Mouse (Mus musculus) frontal cortex, postnatal 36 days (tissue): ENCODE measurements at regions not wholly inside any gene's neighbourhood (a gene's known extent, or its start where the extent isn't known, plus 50 kb on each side); places are given as distances from the start of the nearest gene placed in this dataset.
A peak's percentile ranks its signal among the peaks of the same experiment; 100 is the strongest.

Experiments used
- DNase-seq, 2 experiments: peaks; one replicate each; pipeline ENCODE4 v3.0.0; 2022; ENCODE audit warnings: low spot score in 2 of 2

GRCm38 (mm10) chr10:51792030-51792429 lies 114.5 kb downstream of the Rfx6 start:
- peak in 1 of 2 experiments; percentile 10 for DNase-seq

- no peak for DNase-seq
Measured at GRCm38 (mm10) chr10:51793876-51794275, 116.3 kb downstream of the Rfx6 start.

GRCm38 (mm10) chr10:51816626-51817025 lies 139.1 kb downstream of the Rfx6 start:
- DNase-seq, result no peak

GRCm38 (mm10) chr10:51823900-51824299 lies 146.3 kb downstream of the Rfx6 start:
- no peak for DNase-seq

GRCm38 (mm10) chr10:51826431-51826964 lies 148.9 kb downstream of the Rfx6 start:
- no peak for DNase-seq

GRCm38 (mm10) chr10:51832459-51832858 lies 154.9 kb downstream of the Rfx6 start:
- no peak for DNase-seq

GRCm38 (mm10) chr10:51843099-51843498 lies 165.5 kb downstream of the Rfx6 start:
- DNase-seq, result no peak

GRCm38 (mm10) chr10:51846287-51846686 lies 168.7 kb downstream of the Rfx6 start:
- no peak for DNase-seq

GRCm38 (mm10) chr10:51869409-51869808 lies 152.9 kb upstream of the Vgll2 start:
- DNase-seq, result no peak

- DNase-seq, result no peak
Measured at GRCm38 (mm10) chr10:51911066-51911691, 111.1 kb upstream of the Vgll2 start.

GRCm38 (mm10) chr10:51912096-51912495 lies 110.2 kb upstream of the Vgll2 start:
- no peak for DNase-seq

- DNase-seq, result no peak
Measured at GRCm38 (mm10) chr10:51926644-51927043, 95.7 kb upstream of the Vgll2 start.

GRCm38 (mm10) chr10:51929341-51929740 lies 93.0 kb upstream of the Vgll2 start:
- no peak for DNase-seq

- no peak for DNase-seq
Measured at GRCm38 (mm10) chr10:51930266-51930665, 92.0 kb upstream of the Vgll2 start.

- no peak for DNase-seq
Measured at GRCm38 (mm10) chr10:51930696-51931095, 91.6 kb upstream of the Vgll2 start.

- no peak for DNase-seq
Measured at GRCm38 (mm10) chr10:51935482-51935881, 86.8 kb upstream of the Vgll2 start.

- DNase-seq, result no peak
Measured at GRCm38 (mm10) chr10:51941192-51941591, 81.1 kb upstream of the Vgll2 start.

- DNase-seq, result peak; percentile 2 to 35
Measured at GRCm38 (mm10) chr10:51945701-51946100, 76.6 kb upstream of the Vgll2 start.

GRCm38 (mm10) chr10:51946189-51946588 lies 76.1 kb upstream of the Vgll2 start:
- no peak for DNase-seq

GRCm38 (mm10) chr10:51946881-51947280 lies 75.4 kb upstream of the Vgll2 start:
- no peak for DNase-seq

- DNase-seq, result no peak
Measured at GRCm38 (mm10) chr10:51950016-51950415, 72.3 kb upstream of the Vgll2 start.

GRCm38 (mm10) chr10:51952021-51952420 lies 70.3 kb upstream of the Vgll2 start:
- DNase-seq, result no peak

- no peak for DNase-seq
Measured at GRCm38 (mm10) chr10:51956493-51956892, 65.8 kb upstream of the Vgll2 start.

GRCm38 (mm10) chr10:51961497-51961896 lies 60.8 kb upstream of the Vgll2 start:
- DNase-seq, result no peak
